Mouse (Mus musculus) liver, embryonic 11.5 days (tissue): Measurements from ENCODE around the gene Mypn. TPM values are rescaled to one million over a fixed set of nuclear protein-coding genes. Genes with fewer than 3 reads are reported as not detected.

ENCODE experiments used
- ATAC-seq: fragments of 200-750 bp; cut with Nextera tagmentation; replicated peaks from 2 replicates; pipeline ENCODE4 v1.8.0; 2017; ENCODE audit warnings: moderate number of reproducible peaks, mild to moderate bottlenecking, moderate TSS enrichment, moderate library complexity; ENCODE audit not compliant: low FRiP score
- DNase-seq: peaks from one replicate; pipeline ENCODE4 v3.0.0-alpha.2; 2017; ENCODE audit warnings: low spot score
- H3K27ac ChIP-seq: fragments of 300-500 bp; sonication (generic); 2 replicates; pipeline ENCODE4 v1.5.1; 2014; ENCODE audit warnings: mild to moderate bottlenecking, low read depth, low read length, control low read depth
- H3K27me3 ChIP-seq: fragments of 300-500 bp; sonication (generic); replicated peaks from 2 replicates; pipeline ENCODE4 v1.6.1; 2014; ENCODE audit warnings: low read length, mixed read lengths; ENCODE audit not compliant: control insufficient read depth, insufficient read depth
- H3K36me3 ChIP-seq: fragments of 300-500 bp; sonication (generic); 2 replicates; pipeline ENCODE4 v1.6.1; 2014; ENCODE audit warnings: mild to moderate bottlenecking, low read length, moderate library complexity, mixed read lengths; ENCODE audit not compliant: control insufficient read depth, insufficient read depth
- H3K4me1 ChIP-seq: fragments of 300-500 bp; sonication (generic); replicated peaks from 2 replicates; pipeline ENCODE4 v1.6.1; 2014; ENCODE audit warnings: low read length, mixed read lengths; ENCODE audit not compliant: control insufficient read depth, insufficient read depth
- H3K4me2 ChIP-seq: fragments of 300-500 bp; sonication (generic); 2 replicates; pipeline ENCODE4 v1.6.1; 2014; ENCODE audit warnings: mild to moderate bottlenecking, control low read depth, moderate library complexity
- H3K4me3 ChIP-seq: fragments of 300-500 bp; sonication (generic); 2 replicates; pipeline ENCODE4 v1.5.1; 2014; ENCODE audit warnings: low read depth, low read length, control low read depth
- H3K9ac ChIP-seq: fragments of 300-500 bp; sonication (generic); 2 replicates; pipeline ENCODE4 v1.6.1; 2014; ENCODE audit warnings: low read depth, low read length, control low read depth
- H3K9me3 ChIP-seq: fragments of 300-500 bp; sonication (generic); 2 replicates; pipeline ENCODE4 v1.6.1; 2016; ENCODE audit warnings: low read length, inconsistent platforms, mixed read lengths; ENCODE audit not compliant: control insufficient read depth
- WGBS: fragments of 180-500 bp; shearing (Covaris S2); extraction: QIAGEN DNeasy Blood & Tissue Kit; methylation state at CpG from one replicate; pipeline ENCODE4 v1.1.7; 2014; 5-methylcytosine and 5-hydroxymethylcytosine counted together
- polyA plus RNA-seq: library from polyadenylated mRNA; unstranded; fragments of >200 nt; fragmentation: Nextera tagmentation; extraction: Ambion mirVana; gene quantifications from 2 replicates; pipeline ENCODE4 v1.2.1, GENCODE M21; 2014

The Mypn gene
- polyA plus RNA-seq, 1 experiment from 2014 or later, result 0.16 TPM

- no peaks in the 10 kb centered on the region for H3K4me1 ChIP-seq
- no peak overlapping the region for H3K4me3 ChIP-seq
- H3K4me2 ChIP-seq, result no peak overlapping the region
- no peak overlapping the region for H3K27ac ChIP-seq
- H3K27me3 ChIP-seq, result no peaks in the 10 kb centered on the region
- DNase-seq, result no peak
- 81% methylated on average over 4 of the region's 4 CpGs for WGBS
- H3K36me3 ChIP-seq, result no peaks in the 10 kb centered on the region
- ATAC-seq, result no peak
- H3K9ac ChIP-seq, result no peak overlapping the region
- H3K9me3 ChIP-seq, result no peaks in the 10 kb centered on the region
Measured at GRCm38 (mm10) chr10:63184451-63184850, 19.3 kb downstream of the Mypn start.

GRCm38 (mm10) chr10:63182177-63182768 lies 21.5 kb downstream of the Mypn start:
- 76% methylated on average over 5 of the region's 5 CpGs for WGBS
- no peak overlapping the region for H3K4me3 ChIP-seq
- no peaks in the 10 kb centered on the region for H3K27me3 ChIP-seq
- DNase-seq, result no peak
- no peak overlapping the region for H3K4me2 ChIP-seq
- no peak overlapping the region for H3K27ac ChIP-seq
- H3K36me3 ChIP-seq, result no peaks in the 10 kb centered on the region
- no peak for ATAC-seq
- H3K4me1 ChIP-seq, result no peaks in the 10 kb centered on the region
- H3K9me3 ChIP-seq, result no peaks in the 10 kb centered on the region
- H3K9ac ChIP-seq, result no peak overlapping the region

- Histone ChIP-seq H3K4me1 (no peaks in the 10 kb centered on the region), H3K27me3 (no peaks in the 10 kb centered on the region), H3K9me3 (no peaks in the 10 kb centered on the region), H3K9ac (no peak overlapping the region), H3K36me3 (no peaks in the 10 kb centered on the region), H3K4me2 (no peak overlapping the region), H3K4me3 (no peak overlapping the region), H3K27ac (no peak overlapping the region)
- 76% methylated on average over 1 of the region's 1 CpGs for WGBS
- DNase-seq, result no peak
- no peak for ATAC-seq
Measured at GRCm38 (mm10) chr10:63181166-63181565, 22.6 kb downstream of the Mypn start.

- Histone ChIP-seq H3K9me3 (no peaks in the 10 kb centered on the region), H3K36me3 (no peaks in the 10 kb centered on the region), H3K27me3 (no peaks in the 10 kb centered on the region), H3K27ac (no peak overlapping the region), H3K9ac (no peak overlapping the region), H3K4me2 (no peak overlapping the region), H3K4me1 (no peaks in the 10 kb centered on the region), H3K4me3 (no peak overlapping the region)
- ATAC-seq (no peak), DNase-seq (no peak)
- WGBS, result 89% methylated on average over 10 of the region's 10 CpGs
Measured at GRCm38 (mm10) chr10:63179524-63179923, 24.2 kb downstream of the Mypn start.

GRCm38 (mm10) chr10:63178318-63178717 lies 25.4 kb downstream of the Mypn start:
- 81% methylated on average over 2 of the region's 2 CpGs for WGBS
- no peaks in the 10 kb centered on the region for H3K27me3 ChIP-seq
- no peak overlapping the region for H3K27ac ChIP-seq
- no peaks in the 10 kb centered on the region for H3K4me1 ChIP-seq
- no peak overlapping the region for H3K4me3 ChIP-seq
- DNase-seq (no peak), ATAC-seq (no peak)
- H3K36me3 ChIP-seq, result no peaks in the 10 kb centered on the region
- H3K4me2 ChIP-seq, result no peak overlapping the region
- H3K9ac ChIP-seq, result no peak overlapping the region
- no peaks in the 10 kb centered on the region for H3K9me3 ChIP-seq

GRCm38 (mm10) chr10:63177286-63178140 lies 26.2 kb downstream of the Mypn start:
- no peaks in the 10 kb centered on the region for H3K9me3 ChIP-seq
- no peaks in the 10 kb centered on the region for H3K4me1 ChIP-seq
- H3K27me3 ChIP-seq, result no peaks in the 10 kb centered on the region
- no peak overlapping the region for H3K4me2 ChIP-seq
- no peak overlapping the region for H3K9ac ChIP-seq
- DNase-seq (no peak), ATAC-seq (no peak; the same call in 1 of the 2 replicates)
- H3K4me3 ChIP-seq, result no peak overlapping the region
- no peak overlapping the region for H3K27ac ChIP-seq
- H3K36me3 ChIP-seq, result no peaks in the 10 kb centered on the region
- WGBS, result 82% methylated on average over 21 of the region's 21 CpGs

- H3K9me3 ChIP-seq, result no peaks in the 10 kb centered on the region
- no peak overlapping the region for H3K4me3 ChIP-seq
- peak overlapping the region; percentile 4; the same call in 1 of the 2 replicates for H3K4me2 ChIP-seq
- ATAC-seq, result no peak
- WGBS, result 70% methylated on average over 8 of the region's 8 CpGs
- no peak for DNase-seq
- H3K27ac ChIP-seq, result no peak overlapping the region
- no peak overlapping the region for H3K9ac ChIP-seq
- no peaks in the 10 kb centered on the region for H3K27me3 ChIP-seq
- no peaks in the 10 kb centered on the region for H3K4me1 ChIP-seq
- no peaks in the 10 kb centered on the region for H3K36me3 ChIP-seq
Measured at GRCm38 (mm10) chr10:63176471-63176931, 27.3 kb downstream of the Mypn start.

GRCm38 (mm10) chr10:63172089-63172488 lies 31.7 kb downstream of the Mypn start:
- H3K9me3 ChIP-seq, result no peaks in the 10 kb centered on the region
- no peak overlapping the region for H3K4me3 ChIP-seq
- no peak for ATAC-seq
- DNase-seq, result no peak
- no peak overlapping the region for H3K27ac ChIP-seq
- H3K4me2 ChIP-seq, result no peak overlapping the region
- WGBS, result 83% methylated on average over 3 of the region's 3 CpGs
- H3K9ac ChIP-seq, result no peak overlapping the region
- no peaks in the 10 kb centered on the region for H3K36me3 ChIP-seq
- no peaks in the 10 kb centered on the region for H3K4me1 ChIP-seq
- H3K27me3 ChIP-seq, result no peaks in the 10 kb centered on the region

- H3K36me3 ChIP-seq, result no peaks in the 10 kb centered on the region
- no peak for DNase-seq
- H3K9me3 ChIP-seq, result no peaks in the 10 kb centered on the region
- no peak for ATAC-seq
- no peak overlapping the region for H3K9ac ChIP-seq
- 84% methylated on average over 11 of the region's 11 CpGs for WGBS
- H3K27me3 ChIP-seq, result no peaks in the 10 kb centered on the region
- no peaks in the 10 kb centered on the region for H3K4me1 ChIP-seq
- H3K4me3 ChIP-seq, result no peak overlapping the region
- H3K4me2 ChIP-seq, result no peak overlapping the region
- no peak overlapping the region for H3K27ac ChIP-seq
Measured at GRCm38 (mm10) chr10:63169503-63169902, 34.2 kb downstream of the Mypn start.
